Mouse (Mus musculus) hindbrain, embryonic 16.5 days (tissue): ENCODE measurements at regions not wholly inside any gene's neighbourhood (a gene's known extent, or its start where the extent isn't known, plus 50 kb on each side); places are given as distances from the start of the nearest gene placed in this dataset.
A peak's percentile ranks its signal among the peaks of the same experiment; 100 is the strongest.

Experiments used
- ATAC-seq: fragments of 200-750 bp; cut with Nextera tagmentation; 2 replicates; pipeline ENCODE4 v1.8.0; 2017; ENCODE audit warnings: moderate TSS enrichment, moderate library complexity
- H3K27ac ChIP-seq: fragments of 300-500 bp; sonication (generic); 2 replicates; pipeline ENCODE4 v1.5.1; 2014; ENCODE audit warnings: low read depth, mild to moderate bottlenecking, control low read depth, low read length, moderate library complexity
- H3K27me3 ChIP-seq: fragments of 300-500 bp; sonication (generic); replicated peaks from 2 replicates; pipeline ENCODE4 v1.6.1; 2014; ENCODE audit warnings: low read length; ENCODE audit not compliant: control insufficient read depth, insufficient read depth
- H3K36me3 ChIP-seq: fragments of 300-500 bp; sonication (generic); 2 replicates; pipeline ENCODE4 v1.6.1; 2014; ENCODE audit warnings: mild to moderate bottlenecking, low read length, moderate library complexity, mixed read lengths; ENCODE audit not compliant: control insufficient read depth, insufficient read depth
- H3K4me1 ChIP-seq: fragments of 300-500 bp; sonication (generic); 2 replicates; pipeline ENCODE4 v1.6.1; 2014; ENCODE audit warnings: low read depth, low read length; ENCODE audit not compliant: control insufficient read depth, insufficient read depth
- H3K4me2 ChIP-seq: fragments of 300-500 bp; sonication (generic); 2 replicates; pipeline ENCODE4 v1.6.1; 2014; ENCODE audit warnings: mild to moderate bottlenecking, low read length, control low read depth, moderate library complexity
- H3K4me3 ChIP-seq: fragments of 300-500 bp; sonication (generic); 2 replicates; pipeline ENCODE4 v1.5.1; 2014; ENCODE audit warnings: mild to moderate bottlenecking, low read length, control low read depth, moderate library complexity
- H3K9ac ChIP-seq: fragments of 300-500 bp; sonication (generic); 2 replicates; pipeline ENCODE4 v1.6.1; 2014; ENCODE audit warnings: low read depth, mild to moderate bottlenecking, control low read depth, low read length, moderate library complexity
- H3K9me3 ChIP-seq: fragments of 300-500 bp; sonication (generic); 2 replicates; pipeline ENCODE4 v1.6.1; 2014; ENCODE audit warnings: mild to moderate bottlenecking, low read length, moderate library complexity; ENCODE audit not compliant: control insufficient read depth
- WGBS: fragments of 180-500 bp; shearing (Covaris S2); extraction: QIAGEN DNeasy Blood & Tissue Kit; methylation state at CpG from one replicate; pipeline ENCODE4 v1.1.7; 2014; 5-methylcytosine and 5-hydroxymethylcytosine counted together

GRCm38 (mm10) chr9:118204456-118204855 lies 54.5 kb upstream of the Cmc1 start:
- Histone ChIP-seq H3K9ac (no peak overlapping the region), H3K4me1 (no peaks in the 10 kb centered on the region), H3K9me3 (no peaks in the 10 kb centered on the region), H3K27me3 (no peaks in the 10 kb centered on the region), H3K36me3 (no peaks in the 10 kb centered on the region), H3K27ac (no peak overlapping the region), H3K4me3 (no peak overlapping the region), H3K4me2 (no peak overlapping the region)
- no peak for ATAC-seq
- WGBS: 89% methylated on average over 9 of the region's 9 CpGs

DNA sequence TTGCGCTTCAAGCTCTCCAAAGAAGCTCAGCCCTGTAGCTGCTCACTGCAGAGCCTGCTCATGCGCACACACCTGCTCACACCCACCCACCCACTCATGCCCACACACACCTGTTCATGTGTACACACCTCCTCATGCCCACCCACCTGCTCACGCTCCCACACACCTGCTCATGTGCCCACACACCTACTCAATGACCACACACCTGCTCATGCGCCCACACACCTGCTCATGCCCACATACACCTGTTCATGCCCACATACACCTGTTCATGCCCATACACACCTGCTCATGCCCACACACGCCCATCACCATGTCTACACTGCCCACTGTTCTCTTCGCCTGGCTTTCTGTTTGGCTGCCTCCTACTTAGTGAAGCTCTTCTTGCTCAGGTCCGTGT lies 56.5 kb upstream of the Cmc1 start:
- Histone ChIP-seq H3K36me3 (no peaks in the 10 kb centered on the region), H3K9ac (no peak overlapping the region), H3K27me3 (no peaks in the 10 kb centered on the region), H3K27ac (no peak overlapping the region), H3K9me3 (no peaks in the 10 kb centered on the region), H3K4me1 (no peaks in the 10 kb centered on the region), H3K4me2 (no peak overlapping the region), H3K4me3 (no peak overlapping the region)
- no peak for ATAC-seq
- WGBS: 86% methylated on average over 7 of the region's 7 CpGs

- 94% methylated on average over 5 of the region's 5 CpGs for WGBS
- Histone ChIP-seq H3K36me3 (no peaks in the 10 kb centered on the region), H3K9me3 (peaks cover 3% of the 10 kb centered on the region; the same call in 1 of the 2 replicates), H3K27me3 (no peaks in the 10 kb centered on the region), H3K27ac (no peak overlapping the region), H3K9ac (no peak overlapping the region), H3K4me1 (no peaks in the 10 kb centered on the region), H3K4me2 (no peak overlapping the region), H3K4me3 (no peak overlapping the region)
- no peak for ATAC-seq
Measured at GRCm38 (mm10) chr9:118219696-118220095, 69.7 kb upstream of the Cmc1 start.

DNA sequence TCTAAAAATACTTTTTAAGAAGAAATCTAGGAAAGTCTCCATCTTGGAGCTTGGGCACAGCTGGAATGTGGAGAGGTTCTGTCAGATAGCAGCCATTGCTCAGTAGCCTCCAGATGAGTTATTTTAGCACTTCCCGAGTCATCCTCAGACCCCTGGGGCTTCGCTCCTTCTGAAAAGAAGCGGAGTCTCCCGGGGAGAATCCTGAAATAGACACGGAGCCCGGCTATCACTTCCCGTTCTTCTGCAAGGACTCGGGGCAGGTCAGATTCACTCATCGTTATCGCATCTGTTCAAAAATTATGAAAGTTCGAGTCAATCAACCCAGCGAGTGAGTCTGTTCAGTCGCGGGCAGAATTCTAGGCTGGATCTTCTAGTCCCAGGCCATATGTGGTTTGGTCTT lies 71.2 kb upstream of the Cmc1 start:
- H3K27ac ChIP-seq: no peak overlapping the region
- no peak overlapping the region for H3K9ac ChIP-seq
- WGBS: 78% methylated on average over 14 of the region's 14 CpGs
- H3K27me3 ChIP-seq: no peaks in the 10 kb centered on the region
- no peak for ATAC-seq
- no peak overlapping the region for H3K4me3 ChIP-seq
- no peak overlapping the region for H3K4me2 ChIP-seq
- H3K9me3 ChIP-seq: no peaks in the 10 kb centered on the region
- no peaks in the 10 kb centered on the region for H3K4me1 ChIP-seq
- no peaks in the 10 kb centered on the region for H3K36me3 ChIP-seq

GRCm38 (mm10) chr9:118227401-118228061 lies 77.6 kb upstream of the Cmc1 start:
- Histone ChIP-seq H3K9ac (peak overlapping the region; percentile 13; the same call in 1 of the 2 replicates), H3K4me1 (peaks cover 9% of the 10 kb centered on the region; the same call in 1 of the 2 replicates), H3K27me3 (no peaks in the 10 kb centered on the region), H3K4me3 (no peak overlapping the region), H3K27ac (peak overlapping the region; percentile 11; the same call in 1 of the 2 replicates), H3K36me3 (no peaks in the 10 kb centered on the region), H3K4me2 (peak overlapping the region; percentile 33), H3K9me3 (no peaks in the 10 kb centered on the region)
- 30% methylated on average over 23 of the region's 23 CpGs for WGBS
- ATAC-seq: peak; percentile 88

DNA sequence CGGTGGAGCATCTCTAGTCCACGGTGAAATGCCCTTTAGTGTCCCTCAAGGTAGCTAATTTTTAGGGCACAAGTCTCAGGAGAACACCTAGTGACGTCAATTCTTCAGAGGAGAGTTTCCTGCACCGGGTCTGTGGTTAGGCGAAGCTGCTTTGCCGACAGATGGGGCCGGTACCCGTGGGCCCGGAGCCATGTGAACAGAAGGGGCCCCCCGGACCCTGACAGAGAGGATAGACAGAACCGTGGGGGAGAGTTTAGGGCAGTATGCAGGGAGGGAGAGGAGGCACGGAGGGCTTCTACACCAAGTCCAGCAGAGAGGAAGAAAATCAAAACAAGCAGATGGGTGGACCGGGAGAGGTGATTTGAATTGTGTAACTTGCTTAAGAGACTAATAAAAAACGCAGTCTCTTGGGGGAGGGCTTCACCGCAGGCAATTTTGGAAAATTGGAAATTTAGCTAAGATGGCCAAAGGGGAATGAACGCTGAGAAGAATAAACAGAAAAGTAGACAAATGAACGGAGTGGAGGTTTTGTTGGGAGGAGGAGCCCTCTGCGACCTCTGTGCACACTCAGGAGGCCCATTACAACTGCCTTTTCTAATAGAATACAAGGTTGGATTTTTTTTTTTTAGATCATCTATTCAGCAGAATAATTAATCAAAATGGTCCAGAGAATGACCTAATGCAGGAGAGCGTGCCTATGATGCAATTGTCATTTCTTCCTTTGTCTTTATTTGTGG lies 78.9 kb upstream of the Cmc1 start:
- Histone ChIP-seq H3K27ac (peak overlapping the region; percentile 60), H3K36me3 (no peaks in the 10 kb centered on the region), H3K4me3 (no peak overlapping the region), H3K27me3 (no peaks in the 10 kb centered on the region), H3K4me1 (peaks cover 9% of the 10 kb centered on the region; the same call in 1 of the 2 replicates), H3K4me2 (0 out of 2 replicates have a peak overlapping the region, but pooled peaks have one; percentile 1), H3K9me3 (no peaks in the 10 kb centered on the region), H3K9ac (no peak overlapping the region)
- ATAC-seq: peak; percentile 81
- WGBS: 35% methylated on average over 19 of the region's 19 CpGs

DNA sequence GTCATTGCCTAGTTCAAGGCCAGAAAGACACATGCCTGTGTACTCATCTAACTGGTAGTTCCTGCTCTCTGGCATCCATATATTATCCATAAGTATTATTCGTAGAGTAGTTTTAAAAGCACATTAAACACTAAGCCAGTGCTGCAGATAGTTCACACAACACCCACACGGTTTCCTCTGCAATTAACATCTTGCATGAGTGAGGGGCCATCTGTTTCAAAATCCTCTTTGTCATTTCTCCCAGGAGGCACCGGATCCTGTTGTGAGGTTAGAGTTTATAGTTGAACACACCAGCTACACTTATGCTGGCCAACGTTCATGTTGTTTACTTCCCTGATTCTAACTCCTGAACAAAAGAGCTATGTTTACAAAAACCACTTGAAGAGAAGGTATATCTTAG lies 90.7 kb upstream of the Cmc1 start:
- 59% methylated on average over 4 of the region's 4 CpGs for WGBS
- no peaks in the 10 kb centered on the region for H3K9me3 ChIP-seq
- no peak for ATAC-seq

GRCm38 (mm10) chr9:118246820-118247628 lies 97.0 kb upstream of the Cmc1 start:
- no peak overlapping the region for H3K4me2 ChIP-seq
- H3K27me3 ChIP-seq: no peaks in the 10 kb centered on the region
- H3K4me3 ChIP-seq: no peak overlapping the region
- H3K4me1 ChIP-seq: peaks cover 4% of the 10 kb centered on the region; the same call in 1 of the 2 replicates
- 35% methylated on average over 15 of the region's 15 CpGs for WGBS
- H3K36me3 ChIP-seq: no peaks in the 10 kb centered on the region
- no peak for ATAC-seq
- no peak overlapping the region for H3K9ac ChIP-seq
- H3K9me3 ChIP-seq: no peaks in the 10 kb centered on the region
- no peak overlapping the region for H3K27ac ChIP-seq

More for the DNA sequence above, 90.7 kb upstream of the Cmc1 start:
- Histone ChIP-seq H3K9ac (no peak overlapping the region), H3K27ac (no peak overlapping the region), H3K4me1 (no peaks in the 10 kb centered on the region), H3K36me3 (no peaks in the 10 kb centered on the region), H3K4me3 (no peak overlapping the region), H3K4me2 (no peak overlapping the region), H3K27me3 (no peaks in the 10 kb centered on the region)

- Histone ChIP-seq H3K4me3 (no peak overlapping the region), H3K9ac (no peak overlapping the region), H3K4me2 (no peak overlapping the region), H3K9me3 (no peaks in the 10 kb centered on the region), H3K4me1 (peaks cover 4% of the 10 kb centered on the region; the same call in 1 of the 2 replicates), H3K36me3 (no peaks in the 10 kb centered on the region), H3K27me3 (no peaks in the 10 kb centered on the region), H3K27ac (no peak overlapping the region)
- no peak for ATAC-seq
Measured at GRCm38 (mm10) chr9:118253829-118254228, 103.9 kb upstream of the Cmc1 start.
